Mouse (Mus musculus) lung, postnatal 0 days (tissue): ENCODE measurements around the gene Eva1c. TPM values are rescaled to one million over a fixed set of nuclear protein-coding genes. Genes with fewer than 3 reads are reported as not detected.

Source experiments
- ATAC-seq: fragments of 200-750 bp; cut with Nextera tagmentation; 2 replicates; pipeline ENCODE4 v1.8.0; 2017; ENCODE audit warnings: moderate library complexity
- DNase-seq: peaks from one replicate; pipeline ENCODE4 v3.0.0-alpha.2; 2016; ENCODE audit warnings: low spot score
- H3K27ac ChIP-seq: fragments of 300-500 bp; sonication (generic); 2 replicates; pipeline ENCODE4 v1.5.1; 2014; ENCODE audit warnings: antibody characterized with exemption, mild to moderate bottlenecking, low read length, mixed read lengths
- H3K27me3 ChIP-seq: fragments of 300-500 bp; sonication (generic); replicated peaks from 2 replicates; pipeline ENCODE4 v1.6.1; 2014; ENCODE audit warnings: low read length, mixed read lengths; ENCODE audit not compliant: insufficient read depth
- H3K36me3 ChIP-seq: fragments of 300-500 bp; sonication (generic); 2 replicates; pipeline ENCODE4 v1.6.1; 2014; ENCODE audit warnings: low read length, mixed read lengths; ENCODE audit not compliant: insufficient read depth
- H3K4me1 ChIP-seq: fragments of 300-500 bp; sonication (generic); 2 replicates; pipeline ENCODE4 v1.6.1; 2014; ENCODE audit warnings: antibody characterized with exemption, low read depth, low read length, mixed read lengths; ENCODE audit not compliant: insufficient read depth
- H3K4me2 ChIP-seq: fragments of 300-500 bp; sonication (generic); replicated peaks from 2 replicates; pipeline ENCODE4 v1.6.1; 2014; ENCODE audit warnings: low read depth, mild to moderate bottlenecking, low read length, moderate library complexity, mixed read lengths
- H3K4me3 ChIP-seq: fragments of 300-500 bp; sonication (generic); 2 replicates; pipeline ENCODE4 v1.5.1; 2014; ENCODE audit warnings: low read depth, low read length
- H3K9ac ChIP-seq: fragments of 300-500 bp; sonication (generic); replicated peaks from 2 replicates; pipeline ENCODE4 v1.6.1; 2014; ENCODE audit warnings: low read depth, mild to moderate bottlenecking
- H3K9me3 ChIP-seq: fragments of 300-500 bp; sonication (generic); 2 replicates; pipeline ENCODE4 v1.6.1; 2016; ENCODE audit warnings: low read length, mixed read lengths
- CTCF ChIP-seq: IDR thresholded peaks from 2 replicates; pipeline ENCODE4 v1.5.1; 2016; ENCODE audit warnings: antibody characterized with exemption, mild to moderate bottlenecking
- EP300 ChIP-seq: IDR thresholded peaks from 2 replicates; pipeline ENCODE4 v1.6.1; 2016; ENCODE audit warnings: antibody characterized with exemption, mild to moderate bottlenecking, control low read depth
- WGBS: fragments of 180-500 bp; shearing (Covaris S2); extraction: QIAGEN DNeasy Blood & Tissue Kit; methylation state at CpG from one replicate; pipeline ENCODE4 v1.1.7; 2014; 5-methylcytosine and 5-hydroxymethylcytosine counted together
- polyA plus RNA-seq: library from polyadenylated mRNA; unstranded; fragments of >200 nt; fragmentation: Nextera tagmentation; extraction: Ambion mirVana; gene quantifications from 2 replicates; pipeline ENCODE4 v1.2.1, GENCODE M21; 2015

Eva1c gene
- polyA plus RNA-seq, 1 experiment from 2014 or later: 9.6 TPM

DNA sequence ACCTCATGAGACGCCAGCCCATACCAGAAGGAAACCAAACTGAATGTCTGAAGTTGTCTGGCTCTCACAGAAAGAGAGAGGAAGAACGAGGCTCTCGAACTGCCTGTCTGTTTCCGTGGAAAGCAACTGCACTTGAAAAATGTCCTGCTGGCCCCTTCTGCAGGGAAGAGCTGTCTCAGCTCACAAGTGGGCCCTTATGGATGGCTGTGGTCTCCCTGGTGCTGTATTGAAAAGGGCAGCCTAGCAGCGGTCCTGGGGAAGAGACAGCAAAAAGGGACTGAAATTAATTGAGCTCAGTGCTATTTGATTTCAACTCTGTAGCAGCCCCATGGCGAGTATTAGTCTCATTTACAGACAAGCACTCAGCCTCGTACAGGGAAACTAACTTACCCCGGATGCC lies 10.9 kb downstream of the Eva1c start:
- no peaks in the 10 kb centered on the region for H3K27me3 ChIP-seq
- H3K36me3 ChIP-seq: no peaks in the 10 kb centered on the region
- no peaks in the 10 kb centered on the region for H3K9me3 ChIP-seq
- DNase-seq (no peak), ATAC-seq (no peak)
- WGBS: 48% methylated on average over 8 of the region's 8 CpGs
- H3K27ac ChIP-seq: no peak overlapping the region
- no peak overlapping the region for H3K9ac ChIP-seq
- no peak overlapping the region for H3K4me2 ChIP-seq
- TF ChIP-seq CTCF: no peak
- TF ChIP-seq EP300: no peak
- H3K4me1 ChIP-seq: no peaks in the 10 kb centered on the region; the same call in 1 of the 2 replicates
- H3K4me3 ChIP-seq: no peak overlapping the region

DNA sequence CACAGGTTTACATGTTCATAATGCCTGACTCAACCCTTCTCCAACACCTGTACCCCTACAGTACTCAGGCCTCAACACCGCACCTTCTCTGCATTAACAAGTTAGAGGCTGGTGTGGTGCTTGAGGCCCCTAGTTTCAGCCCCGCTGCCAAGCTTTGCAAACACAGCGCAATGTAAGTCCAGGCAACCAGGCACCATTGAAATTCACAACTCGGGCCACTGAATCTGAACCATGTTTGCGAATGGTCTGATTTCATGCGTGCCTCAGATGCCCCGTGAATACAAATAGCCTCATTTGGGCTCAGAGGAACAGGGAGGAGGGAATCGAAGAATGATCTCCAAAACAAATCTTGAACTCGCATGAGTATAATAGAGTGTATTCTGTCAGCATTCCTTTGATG lies 15.6 kb downstream of the Eva1c start:
- no peak overlapping the region for H3K4me3 ChIP-seq
- no peak for TF ChIP-seq CTCF
- TF ChIP-seq EP300: no peak
- no peak overlapping the region for H3K9ac ChIP-seq
- H3K4me2 ChIP-seq: no peak overlapping the region
- ATAC-seq (no peak), DNase-seq (no peak)
- no peaks in the 10 kb centered on the region for H3K36me3 ChIP-seq
- WGBS: 44% methylated on average over 9 of the region's 9 CpGs
- no peak overlapping the region for H3K27ac ChIP-seq
- H3K4me1 ChIP-seq: peaks cover 5% of the 10 kb centered on the region; the same call in 1 of the 2 replicates
- no peaks in the 10 kb centered on the region for H3K27me3 ChIP-seq
- no peaks in the 10 kb centered on the region for H3K9me3 ChIP-seq

DNA sequence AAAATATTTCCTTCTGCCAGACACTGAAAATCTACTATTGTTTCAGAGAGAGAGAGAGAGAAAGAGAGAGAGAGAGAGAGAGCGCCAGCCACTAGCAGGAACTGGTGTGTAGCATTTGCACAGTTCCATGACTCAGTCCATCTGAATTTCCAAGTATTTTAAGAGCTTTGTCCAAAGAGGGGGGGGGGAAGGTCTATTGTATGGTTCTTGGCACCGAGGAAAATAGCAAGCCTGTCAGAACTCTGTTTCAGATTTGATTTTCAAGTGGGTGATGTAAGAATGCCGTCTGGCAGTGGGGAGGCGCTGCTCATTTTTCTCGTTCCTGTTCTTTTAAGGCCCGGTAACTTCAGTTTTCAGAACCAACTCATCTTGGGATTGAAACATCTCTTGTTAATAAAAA lies 18.5 kb downstream of the Eva1c start:
- no peak overlapping the region for H3K4me2 ChIP-seq
- peak; percentile 14; the same call in 1 of the 2 replicates for TF ChIP-seq CTCF
- peak; percentile 90 for TF ChIP-seq EP300
- H3K4me1 ChIP-seq: peaks cover 5% of the 10 kb centered on the region; the same call in 1 of the 2 replicates
- no peak overlapping the region for H3K9ac ChIP-seq
- H3K9me3 ChIP-seq: no peaks in the 10 kb centered on the region
- no peaks in the 10 kb centered on the region for H3K27me3 ChIP-seq
- peak; percentile 91 for DNase-seq
- H3K36me3 ChIP-seq: no peaks in the 10 kb centered on the region
- WGBS: 46% methylated on average over 6 of the region's 6 CpGs
- H3K27ac ChIP-seq: peak overlapping the region; percentile 6; the same call in 1 of the 2 replicates
- peak; percentile 89 for ATAC-seq
- H3K4me3 ChIP-seq: no peak overlapping the region

DNA sequence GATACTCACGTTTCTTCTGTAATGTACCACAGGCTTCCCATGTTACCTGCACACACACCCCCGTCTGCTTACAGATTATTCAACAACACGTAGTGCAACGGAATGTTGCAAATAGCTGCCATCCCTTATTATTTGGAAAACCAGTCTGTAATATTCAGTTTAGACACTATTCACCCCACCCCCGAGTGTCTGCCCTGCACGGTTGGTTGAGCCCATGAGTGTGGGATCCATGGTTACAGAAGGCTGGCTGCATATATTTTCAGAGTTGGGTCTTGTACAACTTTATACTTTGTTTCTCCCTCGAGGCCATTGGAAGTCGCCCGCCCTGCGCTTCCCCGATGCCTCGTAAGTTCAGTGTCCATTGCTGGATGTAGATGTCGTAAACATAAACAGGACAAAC lies 19.1 kb downstream of the Eva1c start:
- no peak for ATAC-seq
- Histone ChIP-seq H3K4me1 (peaks cover 5% of the 10 kb centered on the region; the same call in 1 of the 2 replicates), H3K4me2 (no peak overlapping the region), H3K36me3 (no peaks in the 10 kb centered on the region), H3K9ac (no peak overlapping the region), H3K27ac (no peak overlapping the region), H3K27me3 (no peaks in the 10 kb centered on the region), H3K4me3 (no peak overlapping the region), H3K9me3 (no peaks in the 10 kb centered on the region)
- no peak for TF ChIP-seq EP300
- no peak for TF ChIP-seq CTCF
- no peak for DNase-seq
- 77% methylated on average over 13 of the region's 13 CpGs for WGBS

DNA sequence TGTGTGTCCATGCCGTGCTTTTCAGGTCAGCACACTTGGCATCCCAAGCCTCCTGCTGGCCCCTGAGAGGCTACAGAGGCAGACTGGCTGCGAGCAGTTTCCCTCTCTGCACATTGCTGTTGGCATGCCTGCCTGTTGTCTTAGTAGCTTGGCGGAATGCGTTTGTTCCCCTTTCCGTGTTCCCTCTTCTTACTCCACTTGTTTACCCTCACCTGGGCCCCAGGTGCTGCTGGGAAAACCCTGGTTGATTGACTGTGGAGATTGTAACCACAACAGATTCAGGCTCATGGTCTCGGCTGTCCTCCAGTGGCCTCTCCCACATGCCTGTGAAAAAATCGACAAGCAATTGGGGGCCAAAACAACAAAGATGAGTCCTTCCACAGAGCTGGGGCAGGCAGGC lies 22.2 kb downstream of the Eva1c start:
- H3K4me3 ChIP-seq: no peak overlapping the region
- no peaks in the 10 kb centered on the region for H3K36me3 ChIP-seq
- no peak for TF ChIP-seq CTCF
- 0 out of 2 replicates have a peak, but pooled peaks have one; percentile 34 for TF ChIP-seq EP300
- 54% methylated on average over 7 of the region's 7 CpGs for WGBS
- ATAC-seq: peak; percentile 79
- no peaks in the 10 kb centered on the region for H3K9me3 ChIP-seq
- H3K27ac ChIP-seq: peak overlapping the region; percentile 62
- H3K4me1 ChIP-seq: peaks cover 5% of the 10 kb centered on the region; the same call in 1 of the 2 replicates
- H3K27me3 ChIP-seq: no peaks in the 10 kb centered on the region
- no peak overlapping the region for H3K4me2 ChIP-seq
- peak; percentile 85 for DNase-seq
- H3K9ac ChIP-seq: no peak overlapping the region

GRCm38 (mm10) chr16:90849262-90849661 lies 22.7 kb downstream of the Eva1c start:
- H3K9ac ChIP-seq: no peak overlapping the region
- H3K4me3 ChIP-seq: no peak overlapping the region
- DNase-seq: peak; percentile 68

GRCm38 (mm10) chr16:90850881-90851280 lies 24.4 kb downstream of the Eva1c start:
- 82% methylated on average over 7 of the region's 7 CpGs for WGBS

More at GRCm38 (mm10) chr16:90849262-90849661, 22.7 kb downstream of the Eva1c start:
- 42% methylated on average over 12 of the region's 12 CpGs for WGBS
- Histone ChIP-seq H3K27ac (peak overlapping the region; percentile 62; the same call in 1 of the 2 replicates), H3K4me2 (no peak overlapping the region), H3K36me3 (no peaks in the 10 kb centered on the region), H3K27me3 (no peaks in the 10 kb centered on the region), H3K4me1 (peaks cover 5% of the 10 kb centered on the region; the same call in 1 of the 2 replicates), H3K9me3 (no peaks in the 10 kb centered on the region)
- TF ChIP-seq EP300 (no peak), CTCF (no peak)
- peak; percentile 39 for ATAC-seq

More at GRCm38 (mm10) chr16:90850881-90851280, 24.4 kb downstream of the Eva1c start:
- Histone ChIP-seq H3K9me3 (no peaks in the 10 kb centered on the region), H3K27ac (no peak overlapping the region), H3K9ac (no peak overlapping the region), H3K27me3 (no peaks in the 10 kb centered on the region), H3K4me2 (no peak overlapping the region), H3K4me1 (no peaks in the 10 kb centered on the region), H3K4me3 (no peak overlapping the region), H3K36me3 (no peaks in the 10 kb centered on the region)
- TF ChIP-seq EP300 (no peak), CTCF (no peak)
- no peak for DNase-seq
- ATAC-seq: no peak
